Mouse (Mus musculus): ENCODE measurements around the gene Lsamp.

Gene Lsamp

DNA sequence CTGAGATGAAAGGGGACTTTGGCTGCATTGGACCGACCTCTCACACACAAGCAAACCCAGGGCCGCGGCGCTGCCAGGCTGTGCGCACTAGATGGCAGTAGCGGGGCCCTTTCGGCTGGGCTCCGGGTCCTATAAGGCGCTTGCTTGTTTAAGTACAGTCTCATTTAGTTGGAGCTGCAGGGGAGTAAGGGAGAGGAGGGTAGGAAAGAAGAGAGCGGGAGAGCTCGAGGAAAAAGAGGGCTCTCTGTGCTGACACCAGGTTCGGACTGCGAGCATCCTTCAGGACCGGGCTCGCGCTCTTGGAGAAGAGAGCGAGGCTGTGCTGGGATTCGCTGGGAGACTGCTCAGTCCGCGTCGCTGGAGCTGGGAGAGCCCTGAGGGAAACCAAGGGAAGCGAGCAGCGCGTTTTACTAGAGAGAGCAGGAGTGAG, at the start of gene Lsamp:
Gene Lsamp, plus strand, starts transcription at position 157 of the 430 bp plus-strand sequence.
- DNase-seq = peak; percentile 11

DNA sequence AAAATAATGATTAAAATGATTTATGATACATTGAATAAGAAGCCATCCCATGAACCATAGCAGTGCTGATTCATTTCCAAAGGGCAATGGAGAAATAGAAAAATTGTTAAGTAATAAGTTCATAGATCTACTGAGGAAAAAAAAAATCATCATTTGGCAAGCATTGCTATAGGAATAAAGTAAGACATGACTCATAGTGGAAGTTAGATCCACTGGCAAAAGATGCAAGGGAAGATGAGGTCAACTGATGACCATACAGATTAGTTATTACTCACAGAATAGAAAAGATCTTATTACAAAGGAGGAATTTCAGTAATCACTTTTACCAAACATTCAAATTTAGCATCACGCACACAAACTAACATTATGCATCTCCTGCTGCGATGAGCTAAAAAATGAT, 26.5 kb upstream of the Lsamp start:
- DNase-seq = no peak

DNA sequence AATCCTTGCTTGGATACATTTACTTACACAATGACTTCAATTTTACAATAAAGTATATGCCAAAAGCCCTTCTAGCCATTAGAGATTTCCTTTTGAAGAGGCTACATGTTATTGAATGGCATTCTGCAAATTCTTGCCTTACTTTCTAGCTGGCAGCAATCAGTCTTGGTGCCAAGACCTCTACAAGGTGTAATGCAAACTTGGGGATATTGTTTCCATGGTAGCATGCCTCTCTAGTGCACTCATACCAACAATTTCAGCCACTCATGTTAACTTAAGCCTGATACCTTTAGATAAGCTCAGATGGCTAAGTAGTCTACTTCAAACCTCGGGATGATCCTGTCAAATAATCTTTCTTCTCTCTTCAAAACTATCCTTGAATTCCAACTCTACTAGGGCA, 11.4 kb upstream of the Lsamp start:
- DNase-seq = no peak

DNA sequence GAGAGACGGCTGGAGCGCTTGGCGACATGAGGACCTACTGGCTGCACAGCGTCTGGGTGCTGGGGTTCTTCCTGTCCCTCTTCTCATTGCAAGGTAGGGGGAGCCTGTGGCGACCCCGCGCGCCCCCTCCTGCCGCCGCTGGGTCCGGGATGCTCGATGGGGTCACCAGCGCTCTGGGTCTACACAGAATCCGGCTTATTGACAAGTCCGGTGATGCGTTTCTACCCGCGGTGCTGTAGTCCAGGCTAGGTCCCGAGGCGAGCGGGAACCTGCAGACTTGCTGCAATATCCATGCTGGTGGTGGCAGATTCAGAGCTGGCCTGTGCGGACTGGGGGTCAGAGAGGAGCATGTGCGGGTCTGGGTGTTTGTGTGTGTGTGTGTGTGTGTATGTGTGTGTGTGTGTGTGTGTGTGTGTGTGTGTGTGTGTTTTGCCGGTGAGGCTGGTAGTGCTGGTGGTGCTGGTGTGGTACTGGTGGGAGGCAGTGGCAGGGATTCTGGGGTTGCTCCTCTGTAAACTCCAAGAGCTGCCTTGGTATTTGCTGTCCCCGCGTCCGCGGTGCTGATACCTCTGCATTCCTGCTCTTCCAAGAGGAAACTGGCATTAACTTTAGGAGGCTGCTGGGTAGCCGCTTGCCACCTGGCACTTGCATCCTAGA, 602 bp downstream of the Lsamp start:
- DNase-seq = no peak

DNA sequence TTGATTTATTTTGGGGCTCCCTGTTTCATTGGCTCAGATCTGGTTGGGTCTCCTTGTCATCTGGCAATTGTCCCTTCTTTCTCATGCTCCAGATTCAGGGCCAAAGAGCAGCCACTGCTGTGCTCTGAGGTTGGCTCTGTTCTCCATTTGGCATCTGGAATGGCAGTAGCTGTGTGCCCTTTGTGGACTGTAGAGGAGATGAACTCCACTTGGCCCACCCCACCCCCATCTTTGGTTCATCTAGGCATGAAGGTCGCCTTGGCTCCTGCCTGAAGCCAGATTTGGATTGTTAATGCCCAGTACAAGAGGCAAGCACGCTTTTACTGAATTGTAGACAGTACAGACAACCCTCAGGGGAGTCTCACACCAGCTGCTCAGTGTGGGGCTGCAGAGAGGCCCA, 4.3 kb downstream of the Lsamp start:
- peak; percentile 1 for DNase-seq

DNA sequence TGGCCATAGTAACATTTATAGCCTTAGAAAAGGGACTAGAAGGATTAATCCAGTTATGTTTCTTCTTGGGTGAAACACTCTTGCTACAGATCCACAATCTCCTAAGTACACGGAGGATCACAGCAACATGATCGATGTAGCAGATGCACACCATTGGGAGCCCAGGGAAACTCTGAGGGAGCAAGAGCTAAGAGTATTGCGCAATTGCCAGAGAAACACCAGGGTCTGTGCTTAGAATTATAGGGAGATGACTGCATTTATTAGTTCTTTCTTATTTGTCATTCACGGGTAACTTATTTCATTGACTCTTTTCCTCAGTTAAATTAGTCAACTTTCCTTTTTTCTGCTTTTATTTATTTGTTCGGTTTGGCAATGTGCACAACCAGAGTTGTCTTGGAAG, 10.7 kb downstream of the Lsamp start:
- DNase-seq = no peak

DNA sequence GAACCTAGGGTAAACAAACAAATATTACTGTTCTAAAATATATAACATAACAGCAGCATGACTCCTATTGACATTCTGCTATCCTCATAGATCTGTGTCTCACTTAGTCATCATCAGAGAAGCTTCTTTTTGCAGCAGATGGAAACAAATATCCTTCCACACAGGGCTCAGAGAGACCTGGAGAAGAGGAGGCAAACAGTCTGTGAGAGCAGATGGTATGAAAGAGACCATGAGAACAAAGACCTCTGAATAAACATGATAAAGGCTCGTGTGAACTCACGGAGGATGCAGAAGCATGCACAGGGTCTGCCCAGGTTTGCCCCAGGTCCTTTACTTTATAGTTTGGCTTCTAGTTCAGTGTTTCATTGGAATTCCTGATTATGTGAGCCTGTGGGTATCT, 24.6 kb downstream of the Lsamp start:
- no peak for DNase-seq

DNA sequence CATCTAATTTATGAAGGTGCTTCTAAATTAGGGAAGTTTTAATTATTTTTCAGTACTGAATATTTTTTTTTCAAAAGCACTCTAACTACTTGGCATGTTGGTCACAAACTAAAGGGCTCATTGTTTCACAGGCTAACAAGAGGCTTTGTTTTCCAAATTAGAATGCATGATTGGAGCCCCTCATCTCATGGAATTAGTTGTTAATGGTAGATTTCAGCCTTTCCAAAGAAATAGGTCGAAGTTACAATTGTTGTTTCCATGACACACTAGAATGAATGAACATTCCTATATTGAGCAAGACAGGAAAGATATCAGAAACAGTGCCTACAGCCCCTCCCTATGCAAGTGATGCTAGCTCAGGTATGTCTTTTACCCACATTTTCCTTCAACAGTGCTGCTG, 26.9 kb downstream of the Lsamp start:
- DNase-seq = no peak

DNA sequence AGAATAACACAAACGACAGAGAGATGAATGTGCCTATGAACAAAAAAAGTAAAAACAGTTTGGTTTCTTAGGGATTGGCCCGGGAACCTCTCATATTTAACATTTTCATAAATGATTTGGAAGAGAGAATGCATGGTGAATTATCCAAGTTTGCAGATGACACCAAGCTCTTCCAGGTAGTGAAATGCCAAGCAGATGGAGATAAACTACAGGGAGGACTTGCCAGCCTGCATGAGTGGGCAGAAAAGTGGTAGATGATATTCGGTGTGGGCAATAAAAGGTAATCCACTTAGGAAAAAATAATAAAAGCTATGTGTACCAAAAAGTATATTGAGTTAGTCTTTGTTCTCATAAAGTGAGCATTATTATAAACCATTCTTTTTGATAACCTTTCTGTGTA, 38.5 kb downstream of the Lsamp start:
- no peak for DNase-seq

DNA sequence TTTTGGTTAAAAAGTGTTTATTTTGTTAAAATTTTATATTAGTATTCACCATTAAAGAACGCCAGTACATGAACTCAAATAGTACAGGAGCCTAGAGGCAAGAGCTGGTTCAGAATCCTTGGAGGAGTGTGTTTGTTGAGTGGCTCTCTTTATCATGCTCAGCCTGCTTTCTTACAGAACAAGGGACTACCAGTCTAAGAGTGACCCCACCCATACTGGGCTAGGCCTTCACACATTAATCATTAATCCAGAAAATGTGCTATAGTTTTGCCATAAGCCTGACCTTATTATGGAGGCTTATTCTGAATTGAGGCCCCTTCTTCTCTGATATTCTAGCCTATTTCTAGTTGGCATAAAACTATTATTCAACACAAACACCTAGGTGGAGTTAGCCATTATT, 52.6 kb downstream of the Lsamp start:
- DNase-seq = no peak

DNA sequence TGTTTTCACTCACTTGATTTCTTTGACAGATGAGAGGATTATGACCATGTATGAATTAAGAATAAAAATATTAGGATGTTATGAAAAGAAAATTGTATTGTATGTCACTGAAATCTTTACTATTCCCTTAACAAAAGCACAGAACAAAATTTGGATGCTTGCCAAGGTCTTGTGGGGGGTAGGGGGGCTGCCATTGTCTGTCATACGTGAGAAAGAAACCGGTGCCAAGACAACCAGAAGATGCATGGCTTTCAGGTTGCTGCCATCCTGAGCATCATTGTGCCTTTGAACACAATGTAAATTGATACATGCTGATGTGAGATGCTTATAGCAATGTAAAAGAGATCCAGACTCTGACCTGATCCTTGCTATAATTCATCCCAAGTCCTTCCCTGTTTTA, 75.4 kb downstream of the Lsamp start:
- no peak for DNase-seq

DNA sequence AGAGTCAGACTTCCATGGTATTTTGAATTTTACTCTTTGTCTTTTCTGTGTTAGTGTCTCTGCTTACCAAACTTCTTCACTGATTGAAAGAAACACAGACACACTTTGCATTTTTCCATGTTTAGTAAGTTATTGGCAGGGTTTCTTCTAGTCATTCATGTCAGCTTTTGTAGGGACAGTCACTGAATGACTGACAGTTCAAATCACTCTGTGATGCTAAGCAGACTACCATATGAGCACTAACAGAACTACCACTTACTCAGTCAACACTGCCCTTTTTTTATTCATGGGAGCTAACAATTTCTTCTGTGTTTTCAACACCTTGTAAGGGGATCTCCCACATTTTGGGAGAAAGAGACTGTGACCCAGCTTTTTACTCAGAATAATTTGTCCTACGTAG, 75.8 kb downstream of the Lsamp start:
- DNase-seq = no peak

DNA sequence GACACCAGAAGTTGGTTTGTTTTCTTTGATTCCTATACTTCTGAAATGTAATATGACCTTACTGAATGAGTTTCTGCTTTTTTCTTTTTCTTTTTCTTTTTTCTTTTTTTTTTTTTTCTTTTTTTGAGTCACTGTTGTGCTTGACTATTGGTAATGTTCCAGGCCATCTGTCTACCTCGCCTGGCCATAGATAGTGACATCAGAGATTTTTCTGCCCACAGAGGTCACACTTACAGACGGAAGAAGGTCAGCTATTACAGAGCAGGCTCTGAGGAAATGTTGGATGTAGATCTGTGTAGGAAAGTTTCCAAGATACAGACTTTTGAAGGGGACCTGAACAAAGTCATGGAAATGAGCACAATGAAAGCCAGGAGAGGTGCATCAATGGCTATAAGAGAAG, 76.3 kb downstream of the Lsamp start:
- no peak for DNase-seq

DNA sequence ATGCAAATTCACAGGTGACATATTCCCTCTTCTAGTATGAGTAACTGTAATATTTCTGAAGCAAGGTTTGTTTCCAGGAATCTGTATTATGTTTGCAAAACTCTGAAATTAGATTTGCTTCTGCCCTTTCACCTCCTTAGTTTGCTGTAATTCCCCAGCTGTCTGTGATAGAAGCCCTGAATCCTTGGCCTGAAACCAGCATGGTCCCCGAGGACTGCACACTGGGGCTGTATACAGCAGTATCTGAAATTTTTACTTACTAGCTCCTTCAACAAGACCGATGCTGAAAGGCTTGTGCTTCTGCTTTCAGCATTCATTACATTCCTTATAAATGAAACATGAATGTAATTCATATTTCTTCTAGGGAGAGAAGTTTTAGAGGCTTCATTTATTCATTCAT, 91.4 kb downstream of the Lsamp start:
- no peak for DNase-seq

DNA sequence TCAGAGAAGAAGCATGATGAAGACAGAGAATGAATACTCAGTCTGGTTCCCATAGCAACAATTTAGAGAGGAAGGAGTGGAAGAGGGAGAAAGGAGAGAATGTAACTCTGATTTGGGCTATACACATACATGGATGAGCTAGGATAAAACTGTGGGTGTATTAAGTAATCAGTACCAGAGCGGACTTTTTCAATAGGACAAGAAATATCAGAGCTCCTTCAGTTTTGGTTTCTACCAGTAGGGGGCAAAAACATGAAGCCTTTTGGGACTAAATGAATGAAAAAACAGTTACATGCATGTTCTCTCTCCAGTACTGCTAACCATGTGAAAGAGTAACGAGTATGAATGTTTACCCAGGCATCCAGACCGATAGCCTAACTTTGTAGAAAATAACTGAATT, 96.1 kb downstream of the Lsamp start:
- no peak for DNase-seq

DNA sequence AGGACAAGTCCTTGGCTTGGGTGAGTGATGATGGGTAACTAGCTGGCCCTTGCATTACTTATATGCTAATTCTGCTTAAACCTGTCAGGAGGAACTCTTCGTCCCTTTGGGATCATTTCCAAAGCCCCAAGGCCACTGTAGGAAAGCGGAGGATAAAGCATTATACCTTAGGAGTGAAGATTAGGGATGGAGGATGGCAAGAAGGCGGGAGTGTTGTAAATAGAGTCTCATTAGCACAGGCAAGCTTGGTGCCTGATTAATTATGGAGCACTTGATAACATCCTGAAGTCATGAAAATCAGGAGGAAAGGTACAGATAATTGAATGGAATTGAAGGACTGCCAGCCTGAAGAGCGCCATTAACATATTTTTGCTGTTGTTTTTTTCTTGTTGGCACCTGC, 120.2 kb downstream of the Lsamp start:
- DNase-seq = no peak

DNA sequence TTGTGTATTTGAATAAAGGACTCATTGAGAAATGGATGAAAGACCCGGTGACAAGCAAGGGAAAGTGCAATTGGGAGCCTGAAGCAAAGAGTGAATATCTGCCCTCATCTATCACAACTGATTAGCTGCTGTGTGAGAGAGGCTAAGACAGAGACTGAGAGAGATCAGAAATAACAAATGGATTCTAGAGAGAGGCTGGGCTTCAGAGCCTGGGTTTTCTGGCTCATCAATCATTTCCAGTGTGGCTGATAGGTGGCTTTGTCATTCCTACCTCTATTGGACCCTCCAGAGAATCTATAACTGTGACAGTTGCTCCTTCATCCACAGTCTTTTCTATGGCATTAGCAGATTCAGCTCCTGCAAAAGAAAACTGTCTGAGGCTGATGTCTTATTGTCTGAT, 198.8 kb downstream of the Lsamp start:
- DNase-seq = no peak

DNA sequence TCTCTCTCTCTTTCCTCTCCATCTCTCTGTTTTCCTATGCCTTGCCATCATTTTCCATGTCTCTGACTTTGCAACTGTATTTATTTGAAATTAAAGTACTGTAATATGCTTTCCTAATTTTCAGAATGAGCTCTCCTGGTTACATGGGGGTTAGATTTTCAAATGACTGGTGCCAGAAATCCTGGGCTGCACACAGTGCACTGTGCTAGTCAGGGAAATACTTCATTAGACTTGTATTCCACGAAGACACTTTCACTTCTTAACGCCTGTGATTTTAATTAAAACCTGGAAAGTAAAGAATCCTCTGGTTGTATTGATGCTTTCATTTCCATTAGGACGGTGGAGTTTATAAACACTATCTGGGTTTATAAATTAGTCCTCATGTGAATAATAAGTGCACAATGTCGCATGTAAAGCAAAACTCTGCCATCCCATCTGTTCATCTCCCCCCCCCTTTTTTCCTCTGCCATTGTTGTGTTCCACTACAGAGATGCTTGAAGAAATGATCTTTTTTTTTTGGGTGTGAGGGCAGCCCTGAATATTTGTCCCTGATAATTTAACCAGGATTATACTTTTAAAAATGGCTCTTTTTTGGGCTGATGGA, 203.9 kb downstream of the Lsamp start:
- DNase-seq = no peak

DNA sequence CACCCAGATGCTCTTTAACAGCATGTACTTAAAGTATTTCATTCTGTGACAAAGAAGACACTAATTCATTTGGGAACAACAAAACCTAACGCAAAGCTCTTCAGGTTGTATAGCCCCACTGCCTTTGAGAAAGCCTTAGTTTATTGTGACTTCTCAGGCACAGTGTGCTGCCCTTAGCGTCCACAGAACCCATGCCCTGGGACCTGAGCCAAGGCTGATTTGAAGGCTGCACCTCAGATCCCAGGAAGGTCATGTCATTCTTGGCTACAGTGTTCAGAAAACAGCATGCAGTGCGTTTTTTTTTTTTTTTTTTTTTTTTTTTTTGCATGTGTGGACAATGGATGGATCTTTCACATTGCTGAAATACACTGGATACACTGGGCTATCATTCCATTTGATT, 210.2 kb downstream of the Lsamp start:
- DNase-seq = no peak

DNA sequence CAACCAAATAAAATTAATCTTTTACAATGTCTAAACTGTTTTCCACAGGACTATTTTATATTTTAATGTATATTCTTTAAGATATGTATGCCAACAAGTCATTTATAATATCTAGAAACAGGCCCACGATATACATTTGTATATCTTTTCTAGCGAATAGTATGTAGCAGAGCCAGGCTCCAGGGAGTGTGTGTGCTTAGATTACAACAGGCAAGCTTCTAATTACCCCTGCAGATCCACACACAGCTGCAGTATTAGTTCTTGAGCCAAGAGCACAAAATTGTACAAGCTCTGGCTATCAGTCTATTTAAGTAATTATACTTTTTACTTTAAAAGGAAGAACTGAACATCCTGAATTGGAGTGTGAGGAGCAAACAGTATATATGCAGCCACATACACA, 210.7 kb downstream of the Lsamp start:
- DNase-seq = no peak

DNA sequence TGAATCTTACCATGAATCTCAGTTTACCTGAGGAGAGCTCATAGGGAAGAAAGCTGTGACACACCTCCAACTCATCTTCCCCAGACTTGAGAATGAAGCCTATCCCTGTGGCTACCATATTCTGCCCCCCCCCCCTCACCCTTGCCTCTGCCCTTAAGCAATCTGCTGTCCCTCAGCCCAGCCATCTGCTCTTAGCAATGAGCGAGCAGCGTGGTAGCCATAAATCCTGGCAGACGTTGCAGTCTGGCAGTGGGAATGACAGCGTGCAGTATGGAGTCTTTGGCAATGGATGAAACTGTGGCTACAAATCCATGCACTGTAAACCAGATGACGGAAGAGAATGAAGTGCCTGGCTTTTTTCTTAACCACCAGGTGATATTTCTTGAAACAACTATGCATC, 244.5 kb downstream of the Lsamp start:
- no peak for DNase-seq

DNA sequence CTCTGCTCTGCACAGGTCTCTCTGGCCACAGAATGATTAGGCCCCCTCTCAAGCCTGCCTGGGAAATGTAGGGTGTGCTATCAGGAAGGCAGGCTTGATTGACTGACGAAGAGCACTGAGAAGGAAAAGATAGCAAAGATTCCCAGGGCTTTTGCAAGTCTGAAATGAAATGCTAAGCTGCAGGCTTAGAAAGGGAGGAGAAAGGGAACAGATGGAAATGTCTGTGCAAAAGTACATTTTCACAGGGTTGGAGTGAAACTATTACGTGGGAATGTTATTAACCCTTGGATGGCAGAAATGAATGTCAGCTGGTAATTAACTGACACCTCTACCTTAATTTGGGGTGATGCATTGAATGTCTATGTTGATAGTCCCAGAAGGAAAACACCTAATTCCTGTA, 248.9 kb downstream of the Lsamp start:
- no peak for DNase-seq

DNA sequence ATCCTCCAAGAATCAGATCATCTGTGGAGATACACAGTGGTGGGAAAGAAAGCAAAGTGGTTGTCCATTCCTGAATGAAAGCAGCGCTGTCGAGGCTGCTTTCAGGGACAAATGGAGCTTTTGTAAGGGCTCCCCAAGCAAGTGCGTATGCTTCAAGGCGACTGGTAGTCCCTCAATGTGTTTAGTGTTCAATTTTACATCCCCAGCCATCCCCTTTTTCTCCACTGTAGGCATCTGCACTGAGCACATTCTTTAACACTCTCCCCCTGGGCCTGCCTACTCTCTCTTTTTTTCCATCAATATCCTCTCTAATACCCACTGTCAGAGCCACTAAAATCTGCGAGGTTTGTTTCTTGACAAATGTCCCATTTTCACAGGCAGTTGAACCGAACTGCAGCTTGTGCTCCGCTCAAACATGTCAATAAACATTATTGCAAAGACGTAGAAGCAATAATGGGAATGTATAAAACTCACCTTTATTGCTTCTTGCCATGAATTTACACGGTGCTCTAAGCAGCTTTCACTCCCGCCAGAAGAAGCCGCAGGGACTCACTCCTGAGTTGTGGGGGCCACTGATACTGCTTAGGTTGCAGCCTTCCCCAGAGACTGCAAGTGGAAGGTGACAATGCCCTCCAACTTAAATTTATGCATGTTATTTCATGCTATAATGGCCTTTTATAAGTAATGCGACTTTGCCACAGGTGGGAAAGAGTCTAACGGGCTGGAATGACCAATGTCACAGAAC, 250.2 kb downstream of the Lsamp start:
- no peak for DNase-seq

DNA sequence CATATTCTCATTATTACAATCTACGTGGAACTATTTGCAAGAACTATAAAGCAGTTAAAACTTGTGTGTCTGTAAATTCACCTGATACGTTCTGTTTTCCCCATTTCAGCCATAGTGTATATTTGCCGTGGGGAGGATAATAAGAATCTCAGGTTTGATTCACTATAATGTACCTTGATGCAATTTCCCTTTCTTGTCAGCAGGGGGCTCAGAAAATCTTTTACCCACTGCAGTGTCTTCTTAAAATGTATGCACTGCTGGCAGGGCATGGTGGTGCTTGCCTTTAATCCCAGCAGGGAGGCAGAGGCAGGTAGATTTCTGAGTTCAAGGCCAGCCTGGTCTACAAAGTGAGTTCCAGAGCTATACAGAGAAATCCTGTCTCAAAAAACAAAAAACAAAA, 287.7 kb downstream of the Lsamp start:
- DNase-seq = no peak

DNA sequence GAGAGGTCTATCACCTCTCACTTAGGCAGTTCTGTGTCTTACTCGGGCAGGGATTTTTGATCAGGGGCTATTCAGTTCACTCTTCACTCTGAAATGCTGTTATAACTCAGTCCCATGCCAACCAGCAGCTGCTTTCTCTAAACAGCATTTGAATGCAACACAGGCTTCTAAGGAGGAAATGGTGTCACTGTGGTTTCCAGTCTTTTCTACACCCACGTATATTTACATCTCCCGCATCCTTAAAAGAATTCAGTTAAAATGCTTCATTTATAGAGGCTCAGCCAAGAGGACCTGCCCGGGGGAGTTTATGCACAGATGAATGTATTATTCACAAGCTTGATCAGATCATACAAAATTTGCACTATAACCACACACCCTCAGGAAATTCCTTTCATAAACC, 306.0 kb downstream of the Lsamp start:
- DNase-seq = no peak

All from kidney, adult 11 months (tissue).